Comparison of ENCODE assay signal across 22 mouse cellular contexts in genomic region chr12:49084505-49084904, GRCm38 (mm10).
"Had no signal": no experiment of that assay in that cellular context is flagged by ENCODE, and none has a peak within 500 bp of the region (broad histone marks: within the 10 kb centered on the region; RNA-seq: fewer than 3 reads in every experiment).

No protein-coding gene starts in this region.

- H3K9me3 ChIP-seq: lung, embryonic 15.5 days; megakaryocyte, embryonic 14.5 days; midbrain, embryonic 13.5 days; midbrain, embryonic 15.5 days; neural tube, embryonic 13.5 days; neural tube, embryonic 15.5 days had no signal

- ATAC-seq: liver, postnatal 0 days; lung, postnatal 0 days; midbrain, embryonic 13.5 days; midbrain, embryonic 15.5 days had no signal

- H3K4me2 ChIP-seq: lung, embryonic 15.5 days; midbrain, embryonic 11.5 days; midbrain, embryonic 13.5 days; midbrain, embryonic 15.5 days; neural tube, embryonic 13.5 days; neural tube, embryonic 15.5 days had no signal

- H3K36me3 ChIP-seq: lung, embryonic 15.5 days; midbrain, embryonic 13.5 days; midbrain, embryonic 15.5 days; neural tube, embryonic 13.5 days; neural tube, embryonic 15.5 days had no signal

- H3K4me3 ChIP-seq: lung, embryonic 15.5 days; megakaryocyte, embryonic 14.5 days; midbrain, embryonic 13.5 days; midbrain, embryonic 15.5 days; myocyte; neural tube, embryonic 13.5 days; neural tube, embryonic 15.5 days had no signal

- H3K4me1 ChIP-seq: lung, embryonic 15.5 days; megakaryocyte, embryonic 14.5 days; midbrain, embryonic 13.5 days; midbrain, embryonic 15.5 days; neural tube, embryonic 13.5 days; neural tube, embryonic 15.5 days had no signal

- H3K9ac ChIP-seq: liver, postnatal 0 days; lung, embryonic 15.5 days; midbrain, embryonic 13.5 days; midbrain, embryonic 15.5 days; neural tube, embryonic 13.5 days; neural tube, embryonic 15.5 days had no signal

- H3K27me3 ChIP-seq: lung, embryonic 15.5 days; megakaryocyte, embryonic 14.5 days; midbrain, embryonic 13.5 days; midbrain, embryonic 15.5 days; neural tube, embryonic 13.5 days; neural tube, embryonic 15.5 days had no signal

- H3K27ac ChIP-seq: lung, embryonic 15.5 days; macrophage; midbrain, embryonic 13.5 days; midbrain, embryonic 15.5 days; neural tube, embryonic 13.5 days; neural tube, embryonic 15.5 days had no signal

- DNase-seq: liver, postnatal 0 days; lung, adult 2 months; lung, postnatal 14 days; lung, postnatal 36 days; retina, postnatal 1 day; right cerebral cortex, adult 18-20 months; right cerebral cortex, postnatal 25 days; right cerebral cortex, postnatal 4 days; spleen, adult 18-20 months; thymus, adult 18-20 months; thymus, postnatal 14 days; thymus, postnatal 36 days had no signal
